Mouse (Mus musculus): ENCODE data around the gene Btbd9. TPM values are rescaled to one million over a fixed set of nuclear protein-coding genes. Genes with fewer than 3 reads are reported as not detected.

Btbd9 gene
- total RNA-seq, 2 experiments from 2014 or later: 35.6 to 45.4 TPM

GRCm38 (mm10) chr17:30241720-30242322 lies 334.5 kb downstream of the Btbd9 start:
- DNase-seq: no peak

DNA sequence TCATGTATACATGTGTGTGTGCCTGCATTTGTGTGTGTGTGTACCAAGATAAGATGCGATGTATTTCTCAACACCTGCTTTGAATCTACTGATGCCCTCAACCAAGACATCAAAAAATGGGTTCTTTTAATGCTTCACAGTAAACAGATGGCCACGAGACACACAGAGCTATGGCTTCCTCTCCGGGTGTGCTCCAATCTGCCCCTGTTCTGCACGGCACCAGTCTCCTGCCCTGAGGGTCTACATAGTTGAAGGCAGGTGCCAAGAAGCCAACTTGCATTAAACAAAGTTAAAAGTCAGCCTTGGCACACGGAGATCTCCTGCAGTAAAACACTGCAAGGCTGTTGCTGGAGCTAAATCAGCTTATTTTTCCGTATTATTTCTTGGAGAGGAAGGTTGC lies 335.2 kb downstream of the Btbd9 start:
- no peak for DNase-seq

GRCm38 (mm10) chr17:30240659-30241058 lies 335.6 kb downstream of the Btbd9 start:
- DNase-seq: no peak

- peak in 1 of 2 experiments; percentile 52 for DNase-seq
Observed at GRCm38 (mm10) chr17:30239458-30239857, 336.8 kb downstream of the Btbd9 start.

- no peak for DNase-seq
Observed at GRCm38 (mm10) chr17:30237600-30237999, 338.7 kb downstream of the Btbd9 start.

DNA sequence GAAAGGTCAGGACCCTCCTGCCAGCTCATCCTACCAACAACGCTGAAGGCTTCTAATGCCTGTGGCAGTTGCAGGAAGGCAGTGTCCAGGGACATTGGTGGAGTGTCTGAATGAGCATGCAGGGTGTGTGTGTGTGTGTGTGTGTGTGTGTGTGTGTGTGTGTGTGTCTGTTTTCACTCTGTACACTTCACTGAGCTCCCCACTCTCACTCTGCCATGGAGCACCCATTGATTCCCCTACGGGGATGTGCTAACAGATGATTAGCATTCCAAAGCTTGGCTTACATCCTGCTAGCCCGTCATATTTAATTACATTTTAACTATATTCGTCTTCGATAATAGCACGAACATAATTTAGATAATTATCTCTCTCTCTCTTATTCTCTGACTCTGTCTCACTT lies 339.7 kb downstream of the Btbd9 start:
- DNase-seq: no peak

DNA sequence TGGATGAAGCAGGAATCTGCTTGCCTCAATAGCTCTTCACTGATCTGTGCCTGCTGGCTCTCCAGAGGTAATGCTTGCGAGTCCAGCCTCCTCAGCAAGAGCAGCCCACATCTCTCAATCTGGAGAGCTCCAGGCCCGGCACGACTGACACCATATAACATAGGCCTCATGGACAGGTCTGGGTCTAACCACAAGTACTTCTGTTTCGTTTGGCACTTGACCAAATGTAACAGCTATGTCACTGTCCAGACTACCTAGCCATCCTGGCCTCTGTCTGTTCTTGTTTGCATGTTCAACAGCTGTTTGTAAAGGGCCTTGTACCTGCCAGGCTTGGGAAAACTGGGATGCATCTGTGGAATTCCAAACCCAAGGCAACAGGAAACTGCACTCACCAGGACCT lies 340.9 kb downstream of the Btbd9 start:
- DNase-seq: no peak

DNA sequence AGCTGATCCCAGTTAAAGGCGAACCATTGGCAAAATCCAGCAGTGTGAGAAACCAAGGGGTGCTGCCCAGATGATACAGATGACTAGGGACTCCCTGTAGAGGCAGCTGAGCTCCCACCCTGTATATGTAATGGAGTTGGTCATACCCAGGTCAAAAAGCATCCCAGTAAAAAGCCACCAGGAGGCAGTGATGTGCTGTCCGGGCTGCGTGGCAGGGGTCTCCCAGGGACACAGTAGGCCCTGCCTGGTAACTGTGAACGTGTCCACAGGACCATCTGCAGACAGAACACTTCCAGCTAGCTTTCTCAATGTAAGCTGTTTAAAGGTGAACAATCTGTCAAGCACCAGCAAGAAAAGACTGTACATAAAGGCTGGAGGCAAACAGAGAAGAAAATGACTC lies 343.6 kb downstream of the Btbd9 start:
- DNase-seq: no peak

- no peak for DNase-seq
Observed at GRCm38 (mm10) chr17:30231483-30231882, 344.8 kb downstream of the Btbd9 start.

DNA sequence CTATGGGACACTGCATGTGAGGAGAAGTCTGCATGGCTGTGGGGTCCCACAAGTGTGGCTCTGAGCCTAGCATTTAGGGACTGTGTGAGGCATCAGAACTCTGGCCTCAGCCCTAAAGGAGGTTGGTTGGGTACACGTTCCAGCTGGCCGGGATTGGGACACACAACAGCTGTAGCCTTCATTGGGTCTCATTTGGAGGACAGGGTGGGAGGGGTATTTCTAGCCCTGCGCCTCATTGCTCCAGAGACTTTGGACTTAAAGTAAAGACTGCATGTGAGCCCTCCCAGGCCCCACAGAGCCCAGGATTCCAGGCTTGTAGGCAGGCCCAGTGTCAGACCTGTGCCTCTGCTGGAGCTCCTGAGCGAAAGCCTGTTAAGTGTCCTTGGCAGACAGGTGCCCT lies 345.9 kb downstream of the Btbd9 start:
- DNase-seq: no peak

- no peak for DNase-seq
Observed at GRCm38 (mm10) chr17:30228439-30229215, 347.7 kb downstream of the Btbd9 start.

- no peak for DNase-seq
Observed at GRCm38 (mm10) chr17:30225030-30225740, 351.1 kb downstream of the Btbd9 start.

GRCm38 (mm10) chr17:30222837-30223236 lies 353.5 kb downstream of the Btbd9 start:
- DNase-seq: no peak

- no peak for DNase-seq
Observed at GRCm38 (mm10) chr17:30222361-30222760, 353.9 kb downstream of the Btbd9 start.

GRCm38 (mm10) chr17:30221677-30222076 lies 354.6 kb downstream of the Btbd9 start:
- DNase-seq: no peak

DNA sequence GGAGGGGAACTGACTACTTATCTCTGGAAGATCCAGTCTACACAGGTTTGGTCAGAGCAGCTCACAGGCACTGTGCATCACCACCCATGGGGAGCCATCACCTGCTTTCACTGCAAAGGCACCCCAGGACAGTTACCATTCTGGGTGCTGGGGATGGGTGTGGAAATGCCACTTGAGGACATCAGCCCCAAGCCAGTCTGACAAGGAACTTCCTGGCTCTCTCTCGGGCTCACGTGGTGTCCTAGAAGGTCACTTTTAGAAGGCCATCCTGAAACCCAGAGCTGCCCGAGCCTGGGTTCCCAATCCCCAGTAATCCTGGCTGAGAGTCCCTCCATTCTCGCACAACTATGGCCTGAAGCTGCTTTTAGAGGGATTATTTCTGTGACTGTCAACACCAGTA lies 360.5 kb downstream of the Btbd9 start:
- DNase-seq: peak; percentile 70 to 73

DNA sequence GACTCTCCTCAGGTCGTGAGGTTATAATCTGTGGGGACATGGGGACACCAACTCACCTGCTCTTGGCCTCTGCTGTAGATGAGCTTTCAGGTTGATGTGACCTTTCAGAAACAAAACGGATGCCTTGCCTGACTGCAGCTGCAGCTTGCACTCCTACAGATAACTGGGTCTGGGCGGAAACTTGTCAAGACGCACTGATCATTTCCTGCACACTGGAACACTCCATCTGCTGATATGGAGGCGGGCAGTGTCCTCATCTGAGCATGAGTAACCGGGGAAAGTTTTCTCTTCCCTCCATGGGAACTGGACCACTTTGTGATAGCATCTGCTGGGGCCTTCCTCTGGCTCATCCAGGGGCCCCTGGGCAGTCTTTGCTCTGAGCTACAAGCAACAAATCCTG lies 361.9 kb downstream of the Btbd9 start:
- DNase-seq: no peak

DNA sequence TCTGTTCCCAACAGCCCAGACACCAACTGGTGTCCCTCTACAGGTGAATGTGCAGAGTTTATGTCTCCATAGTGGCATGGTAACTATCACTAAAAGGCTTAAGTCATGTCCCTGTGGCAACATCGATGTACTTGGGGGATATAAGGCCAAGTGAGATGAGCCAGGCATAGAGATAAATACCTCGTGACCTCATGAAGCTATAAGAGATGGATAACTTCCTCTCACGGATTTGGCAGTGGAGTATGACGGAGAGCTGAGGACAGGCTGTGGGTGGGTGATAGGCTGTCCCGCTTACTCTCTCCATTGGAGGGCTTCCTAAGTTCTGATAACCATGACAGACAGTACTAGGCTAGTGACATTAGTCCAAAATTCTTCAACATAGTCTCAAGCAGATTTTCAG lies 362.9 kb downstream of the Btbd9 start:
- DNase-seq: no peak

GRCm38 (mm10) chr17:30212647-30213046 lies 363.6 kb downstream of the Btbd9 start:
- no peak for DNase-seq

DNA sequence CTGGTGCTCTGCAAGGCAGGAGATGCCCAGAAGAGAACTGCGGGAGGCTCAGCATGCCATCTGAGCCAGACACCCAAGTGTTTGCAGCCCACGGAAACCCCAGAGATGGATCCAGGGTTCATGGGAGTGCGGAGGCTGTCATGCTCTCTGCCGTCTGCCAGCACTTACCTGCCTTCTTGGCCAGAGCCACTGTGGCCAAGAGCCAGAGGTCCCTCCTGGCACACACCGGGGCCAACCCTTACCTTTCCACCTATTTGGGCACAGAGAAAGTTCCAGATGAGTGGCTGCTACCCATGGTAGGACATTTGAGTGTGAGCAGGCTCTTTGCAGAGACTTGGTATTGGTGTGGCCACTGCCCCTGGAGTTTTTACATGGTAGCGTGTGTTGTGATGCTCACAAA lies 365.4 kb downstream of the Btbd9 start:
- no peak for DNase-seq

DNA sequence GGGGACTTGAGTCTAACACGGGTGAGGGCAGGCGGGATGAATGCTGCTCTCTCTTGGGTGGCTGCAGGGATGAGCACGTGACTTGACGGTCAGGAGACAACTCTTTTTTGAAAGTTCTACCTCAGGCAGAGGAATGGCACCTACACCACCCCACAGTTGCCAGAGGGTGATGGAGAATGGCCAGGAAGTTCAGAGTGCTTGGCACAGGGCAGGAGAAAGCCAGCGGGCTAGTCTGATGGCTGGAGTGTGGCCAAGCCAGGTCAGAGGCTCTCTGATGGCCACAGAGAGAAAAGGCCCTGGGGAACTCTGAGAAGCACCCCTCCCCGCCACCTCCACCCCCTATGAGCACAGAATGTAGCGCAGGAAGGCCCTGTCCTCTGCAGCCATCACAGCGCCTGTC lies 366.0 kb downstream of the Btbd9 start:
- DNase-seq: no peak

DNA sequence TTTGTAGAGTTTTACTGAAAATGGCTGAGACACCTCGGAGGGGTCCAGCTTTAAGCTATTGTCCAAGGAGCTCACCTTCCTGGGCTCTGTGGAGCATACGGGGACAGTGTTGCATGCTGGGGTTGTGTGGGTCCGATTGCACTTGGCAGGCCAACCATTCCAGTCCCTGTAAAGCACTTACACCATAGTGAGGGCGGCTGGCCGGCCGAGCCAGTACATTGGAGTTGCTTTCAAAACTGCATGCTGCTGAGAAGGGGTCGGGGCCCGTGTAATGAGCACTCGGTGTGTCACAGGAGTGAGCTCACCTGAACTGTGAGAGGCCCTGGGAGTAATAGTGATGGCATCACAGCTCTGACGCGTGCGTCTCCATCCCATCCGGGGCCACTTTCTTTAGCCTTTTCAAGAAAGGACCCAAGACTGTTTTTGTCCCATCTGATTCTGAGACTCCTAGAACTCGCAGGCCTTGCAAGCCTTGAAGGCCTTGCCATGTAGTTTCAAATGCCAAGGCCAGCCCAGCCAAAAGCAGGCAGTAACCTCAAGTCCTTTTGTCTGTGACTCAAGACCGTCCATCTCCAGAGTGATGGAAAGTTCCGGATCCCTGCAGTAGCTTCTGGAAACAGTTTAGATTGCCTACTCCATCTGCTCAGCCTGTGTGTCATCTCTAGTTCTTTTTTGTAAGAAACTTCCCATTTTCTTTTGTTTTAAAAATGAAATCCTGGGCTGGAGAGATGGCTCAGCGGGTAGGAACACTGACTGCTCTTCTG lies 371.0 kb downstream of the Btbd9 start:
- peak; percentile 74 to 81 for DNase-seq

DNA sequence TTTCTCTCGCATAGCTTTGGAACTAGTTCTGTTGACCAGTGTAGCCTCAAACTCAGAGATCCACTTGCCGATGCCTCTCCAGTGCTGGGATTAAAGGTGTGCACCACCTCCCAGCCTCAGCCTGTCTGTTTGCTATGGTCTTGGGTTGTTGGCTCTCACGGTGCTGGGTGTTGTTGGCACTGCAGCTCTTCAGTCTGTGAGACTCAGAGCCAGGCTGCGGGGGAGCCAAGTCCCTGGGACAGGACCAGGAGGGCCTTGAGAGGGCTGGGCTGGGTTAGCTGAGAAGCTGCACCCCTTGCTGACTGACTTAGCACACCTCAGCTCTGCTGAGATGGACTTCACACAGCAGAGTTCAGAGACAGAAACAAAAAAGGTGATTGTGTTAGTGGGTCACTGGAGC lies 376.0 kb downstream of the Btbd9 start:
- DNase-seq: peak; percentile 60 to 66
